Mouse (Mus musculus) right cerebral cortex, postnatal 25 days (tissue): ENCODE measurements around the gene Tmem131.
"Not testable (repeated sequence)": the region's sequence is repeated elsewhere in the genome, so short reads cannot be mapped to it uniquely, and the experiment has no call there.

Experiments used
- DNase-seq: peaks from one replicate; pipeline ENCODE4 v3.0.0; 2022

Tmem131 gene

DNA sequence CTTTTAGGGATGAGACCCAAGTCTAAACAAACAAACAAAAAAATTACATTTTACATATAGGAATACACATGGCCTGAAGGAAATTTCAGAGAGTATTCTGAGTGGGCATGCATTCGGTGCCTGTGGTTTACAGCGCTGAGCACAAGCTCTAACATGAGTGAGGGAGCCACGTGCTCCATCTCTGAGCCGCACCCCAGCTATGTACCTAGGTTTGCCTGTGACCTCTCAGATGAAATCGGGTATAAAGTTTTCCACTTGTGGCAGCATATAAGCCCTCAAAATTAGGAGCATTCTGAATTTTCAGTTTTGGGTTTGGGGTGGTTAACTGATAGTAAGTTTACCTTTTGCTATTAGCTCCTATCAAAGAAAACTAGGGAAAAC, 28.3 kb downstream of the Tmem131 start:
- no peak for DNase-seq

GRCm38 (mm10) chr1:36914455-36915199, 28.8 kb downstream of the Tmem131 start:
- no peak for DNase-seq

- DNase-seq = no peak
Observed at GRCm38 (mm10) chr1:36913806-36914205, 29.7 kb downstream of the Tmem131 start.

DNA sequence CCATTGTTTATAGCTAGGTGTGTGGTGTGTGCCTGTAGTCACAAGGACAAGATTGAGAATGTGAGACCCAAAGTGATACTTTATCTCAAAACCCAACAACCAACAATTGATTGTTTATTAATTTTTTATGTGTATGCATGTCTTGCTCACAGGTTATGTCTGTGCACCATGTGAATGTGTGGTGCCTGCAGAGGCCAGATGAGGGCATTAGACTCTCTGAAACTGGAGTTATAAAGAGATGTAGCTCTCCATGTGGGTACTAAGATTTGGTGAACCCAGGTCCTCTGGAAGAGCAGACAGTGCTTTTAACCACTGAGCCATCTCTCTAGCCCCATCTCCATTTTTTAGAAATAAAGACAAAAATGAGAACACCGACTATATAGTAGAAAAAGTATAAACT, 31.2 kb downstream of the Tmem131 start:
- no peak for DNase-seq

DNA sequence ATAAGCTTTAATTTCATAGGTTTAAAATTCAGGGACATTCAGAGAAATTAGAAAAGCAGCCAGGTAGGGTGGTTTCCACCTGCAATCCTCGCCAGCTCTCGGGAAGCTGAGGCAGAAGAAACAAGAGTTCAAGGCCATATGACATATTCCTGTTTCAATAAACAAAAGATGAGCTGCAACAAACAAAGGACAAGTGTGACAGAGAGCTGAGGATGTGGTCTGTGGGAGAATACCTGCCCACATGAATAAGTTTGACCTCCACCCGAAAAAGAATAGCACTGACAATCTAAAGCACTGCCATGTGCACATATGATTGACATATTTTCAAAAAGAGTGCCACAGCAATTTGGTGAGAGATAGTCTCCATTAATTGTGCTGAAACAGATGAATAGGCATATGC, 31.9 kb downstream of the Tmem131 start:
- no peak for DNase-seq

- no peak for DNase-seq
Observed at GRCm38 (mm10) chr1:36910397-36910796, 33.1 kb downstream of the Tmem131 start.

DNA sequence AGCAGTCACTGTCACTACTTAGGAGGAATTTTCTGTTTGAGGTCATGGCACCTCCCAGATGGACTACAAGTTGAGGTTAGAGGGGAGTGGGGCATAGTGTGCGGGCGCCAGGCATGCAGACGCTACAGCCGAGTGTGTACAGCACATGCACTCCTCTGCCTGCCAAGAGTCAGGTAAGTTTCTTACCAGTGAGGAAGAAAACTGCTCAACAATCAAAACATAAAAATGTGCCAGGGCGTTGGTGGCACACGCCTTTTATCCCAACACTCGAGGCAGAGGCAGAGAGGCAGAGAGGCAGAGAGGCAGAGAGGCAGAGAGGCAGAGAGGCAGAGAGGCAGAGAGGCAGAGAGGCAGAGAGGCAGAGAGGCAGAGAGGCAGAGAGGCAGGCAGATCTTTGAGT, 33.5 kb downstream of the Tmem131 start:
- DNase-seq = not testable (repeated sequence)

DNA sequence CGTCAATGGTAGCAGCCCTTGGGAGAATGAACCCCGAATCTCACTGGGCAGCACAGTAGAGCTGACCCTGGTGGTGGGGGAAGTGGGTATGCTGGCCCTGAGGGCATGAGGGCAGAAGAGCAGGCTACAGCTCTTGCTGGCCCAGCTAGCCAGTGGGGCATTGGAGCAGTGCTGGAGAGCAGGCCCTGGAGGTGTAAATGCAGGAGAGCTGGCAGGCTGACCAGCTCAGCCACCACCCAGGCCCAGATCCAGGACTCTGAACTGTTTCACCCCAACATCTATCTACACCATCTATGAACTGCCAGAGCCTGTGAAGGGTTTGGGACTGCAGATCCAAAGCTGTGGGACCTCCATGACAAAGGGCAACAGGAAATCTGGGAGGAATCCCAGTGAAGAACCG, 38.2 kb downstream of the Tmem131 start:
- no peak for DNase-seq

DNA sequence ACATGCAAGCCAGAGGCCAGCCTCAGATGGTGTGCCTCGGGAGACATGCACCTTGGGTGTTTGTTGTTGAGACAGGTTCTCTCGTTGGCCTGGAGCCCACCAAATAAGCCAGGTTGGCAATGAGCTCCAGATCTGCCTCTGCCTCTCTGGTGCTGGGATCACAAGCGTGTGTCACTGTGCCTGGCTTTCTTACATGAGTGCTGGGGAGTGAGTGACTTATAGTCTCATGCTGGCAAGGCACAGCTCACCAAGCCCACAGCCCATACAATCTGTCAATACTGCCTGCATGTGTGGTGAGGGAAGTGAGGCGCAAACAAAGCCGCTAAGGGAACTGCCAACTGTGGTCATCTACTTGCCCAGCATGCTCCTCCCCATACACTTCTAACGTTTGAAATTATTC, 39.0 kb downstream of the Tmem131 start:
- DNase-seq = no peak

DNA sequence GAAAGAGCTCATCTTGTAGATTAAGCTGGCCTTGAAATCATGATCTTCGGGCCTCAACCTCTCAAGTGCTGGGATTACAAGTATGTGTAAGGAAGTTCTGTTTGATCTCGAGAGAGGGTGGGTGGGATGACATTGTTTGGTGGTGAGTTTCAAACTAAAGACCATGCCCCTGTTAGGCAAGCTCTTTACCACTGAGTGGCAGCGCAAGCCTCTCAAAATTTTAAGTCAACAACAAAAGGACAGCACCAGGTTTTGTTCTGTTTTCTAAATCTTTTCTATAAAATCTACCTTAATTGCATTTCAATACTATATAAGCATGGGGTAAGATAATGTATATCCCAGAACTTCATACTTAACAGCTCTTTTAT, 39.4 kb downstream of the Tmem131 start:
- DNase-seq = no peak

GRCm38 (mm10) chr1:36903376-36904083, 39.9 kb downstream of the Tmem131 start:
- no peak for DNase-seq

GRCm38 (mm10) chr1:36902533-36903315, 40.7 kb downstream of the Tmem131 start:
- DNase-seq = no peak

DNA sequence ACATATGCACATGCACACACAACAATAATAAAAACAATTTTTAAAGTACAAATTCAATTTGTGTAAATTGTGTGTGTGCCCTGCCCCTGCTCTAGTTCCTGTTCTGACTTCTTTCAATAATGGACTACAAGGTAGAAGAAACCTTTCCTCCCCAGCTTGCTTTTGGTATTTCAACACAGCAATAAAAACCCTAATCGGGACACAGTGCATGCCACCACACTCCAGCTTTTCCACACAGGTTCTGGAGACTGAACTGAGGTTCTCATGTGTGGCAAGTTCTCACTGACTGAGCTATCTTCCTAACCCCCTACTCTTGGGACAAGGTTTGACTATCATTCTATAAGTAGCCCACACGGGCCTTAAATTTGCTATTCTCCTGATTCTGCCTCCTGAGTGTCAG, 43.8 kb downstream of the Tmem131 start:
- DNase-seq = no peak

DNA sequence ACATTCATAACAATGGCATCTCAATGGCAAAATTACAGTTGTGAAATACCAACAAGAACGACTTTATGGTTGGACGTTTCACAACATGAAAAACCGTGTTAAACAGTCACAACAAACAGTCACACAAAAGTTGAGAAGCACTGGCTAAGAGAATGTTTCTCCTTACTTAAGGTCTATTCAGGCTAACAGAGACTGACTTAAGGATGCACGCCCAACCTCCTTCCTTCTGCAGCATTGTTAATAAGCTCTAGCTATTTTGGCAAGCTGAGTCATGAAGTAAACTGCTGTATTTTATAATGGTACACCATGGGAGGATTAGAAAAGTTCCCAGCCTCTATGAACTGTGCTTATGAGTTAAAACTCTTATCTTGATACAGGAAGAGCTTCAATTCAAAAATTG, 47.0 kb downstream of the Tmem131 start:
- no peak for DNase-seq

DNA sequence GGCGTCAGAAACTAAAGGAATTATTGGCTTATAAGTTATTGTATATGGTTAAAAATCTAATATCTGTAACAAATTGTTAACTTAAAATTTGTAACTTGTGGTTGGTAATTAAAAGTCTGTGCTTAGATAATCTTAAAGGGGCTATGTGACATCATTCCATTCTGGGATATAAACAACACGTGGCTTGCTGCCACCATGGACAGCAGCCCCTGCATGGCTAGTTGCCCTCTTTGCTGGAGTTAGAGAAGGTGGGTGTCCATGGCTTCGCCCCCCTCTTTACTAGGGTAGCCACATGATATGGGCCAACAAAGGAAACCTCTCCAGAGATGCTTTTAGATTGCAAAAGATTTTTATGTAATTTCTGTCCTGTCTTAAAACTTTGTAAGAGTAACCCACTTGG, 48.0 kb downstream of the Tmem131 start:
- DNase-seq = no peak

DNA sequence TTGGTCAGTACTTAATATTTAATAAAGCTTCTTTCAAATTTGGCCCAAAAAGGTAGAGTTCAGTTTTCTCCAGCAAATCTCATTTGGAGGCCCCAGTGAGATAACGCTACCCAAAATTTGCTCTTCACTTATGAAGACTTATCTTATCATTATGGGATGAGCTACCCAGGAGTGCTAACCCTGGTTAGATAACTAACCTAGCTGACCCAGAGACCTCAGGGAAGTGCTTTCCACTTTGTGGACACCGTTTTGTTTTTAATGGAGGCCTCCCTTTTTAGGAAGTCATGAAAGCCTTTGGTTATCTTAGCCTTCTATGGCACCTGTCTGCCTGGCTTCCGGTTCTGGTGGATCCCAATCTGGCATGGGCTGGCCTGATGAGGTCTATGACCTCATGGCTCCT, 49.3 kb downstream of the Tmem131 start:
- no peak for DNase-seq

- DNase-seq = not testable (repeated sequence)
Observed at GRCm38 (mm10) chr1:36893720-36894119, 49.7 kb downstream of the Tmem131 start.

DNA sequence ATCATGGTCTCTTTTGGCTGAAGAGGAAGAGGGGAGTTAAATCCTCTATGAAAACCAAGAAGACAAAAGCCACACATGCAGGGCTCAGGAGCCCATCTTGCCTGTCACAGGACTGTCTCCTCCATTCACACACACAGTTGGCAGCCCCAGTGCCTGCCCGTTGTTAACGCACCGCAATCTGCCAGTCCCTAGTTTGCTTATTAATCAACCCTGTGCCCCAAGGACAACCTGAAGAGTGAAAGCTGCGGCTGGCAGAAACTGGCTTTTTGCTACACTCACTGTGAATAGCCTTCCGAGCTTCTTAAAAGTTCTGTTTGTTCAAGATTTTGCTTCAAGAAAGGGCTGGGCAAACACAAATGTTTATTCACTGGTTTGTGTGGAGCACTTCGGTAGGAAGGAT, 50.3 kb downstream of the Tmem131 start:
- DNase-seq = no peak

DNA sequence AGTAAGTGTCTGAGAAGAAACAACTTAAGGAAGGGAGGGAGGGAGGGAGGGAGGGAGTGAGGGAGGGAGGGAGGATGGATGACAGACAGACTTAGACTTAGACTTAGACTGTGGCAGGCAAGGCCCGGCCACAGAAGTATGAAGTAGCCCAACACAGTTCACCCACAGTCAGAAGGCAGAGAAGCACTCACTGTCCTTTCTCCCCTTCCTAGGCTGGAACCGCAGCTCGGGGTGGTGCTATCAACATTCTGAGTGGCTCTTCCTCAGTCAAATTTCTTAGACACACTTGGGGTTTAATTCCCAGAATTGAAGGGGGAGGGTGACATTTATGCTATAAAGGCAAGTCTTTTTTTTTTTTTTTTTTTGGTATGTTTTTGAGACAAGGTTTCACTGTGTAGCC, 51.0 kb downstream of the Tmem131 start:
- DNase-seq = no peak

DNA sequence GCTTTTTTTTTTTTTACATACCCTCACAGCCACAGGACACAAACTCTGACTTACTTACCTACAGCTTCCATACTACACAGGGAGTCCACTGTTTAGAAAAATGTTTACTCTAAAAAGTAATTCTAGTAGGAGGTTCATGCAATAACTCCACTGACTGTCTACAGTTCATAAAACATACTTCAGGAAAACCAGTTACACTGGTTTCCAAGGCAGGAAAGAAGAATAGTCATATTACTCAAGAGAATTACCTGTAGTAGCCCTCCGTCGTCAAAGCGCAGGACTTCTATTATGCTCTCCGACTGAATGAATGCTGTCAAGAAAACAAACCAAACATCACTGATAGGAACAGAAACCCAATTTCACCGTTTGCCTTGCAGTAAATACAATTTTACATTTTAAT, 54.5 kb downstream of the Tmem131 start:
- no peak for DNase-seq

DNA sequence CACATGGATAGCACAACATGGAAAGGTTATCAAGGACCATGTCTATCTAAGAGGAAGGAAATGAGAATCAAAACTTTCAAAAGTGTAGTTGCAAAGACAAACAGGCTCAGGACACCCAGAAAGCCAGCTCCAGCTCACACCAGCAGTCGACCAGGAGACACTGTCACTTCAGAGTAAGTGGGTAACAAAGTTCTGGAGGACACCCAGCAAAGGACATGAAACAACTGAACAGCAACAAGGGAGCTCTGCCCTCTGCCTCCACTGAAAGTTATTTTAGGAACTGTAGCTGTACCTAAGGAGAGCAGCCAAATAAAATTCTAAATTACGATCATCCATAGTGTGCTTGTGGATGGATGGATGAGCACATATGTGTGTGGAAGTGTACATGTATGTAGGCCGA, 56.3 kb downstream of the Tmem131 start:
- no peak for DNase-seq

DNA sequence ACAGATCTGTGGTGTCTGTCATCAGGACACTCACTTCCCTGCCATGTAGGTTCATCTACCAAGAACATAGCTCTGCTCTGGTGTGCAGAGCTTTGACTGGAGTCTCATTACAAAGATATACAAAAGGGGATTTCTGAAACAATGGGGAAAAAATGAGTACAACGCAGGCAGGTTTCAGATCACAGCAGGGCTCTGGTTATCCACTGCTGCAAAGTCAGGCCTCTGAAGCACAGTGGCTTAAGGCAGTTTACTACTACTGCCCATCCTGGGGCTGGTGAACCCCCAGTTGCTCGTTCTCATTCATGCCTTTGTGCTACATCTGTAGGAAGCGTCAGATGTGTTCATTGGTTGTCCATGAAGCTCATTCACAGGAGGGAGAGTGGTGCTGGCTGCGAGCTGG, 57.0 kb downstream of the Tmem131 start:
- no peak for DNase-seq

DNA sequence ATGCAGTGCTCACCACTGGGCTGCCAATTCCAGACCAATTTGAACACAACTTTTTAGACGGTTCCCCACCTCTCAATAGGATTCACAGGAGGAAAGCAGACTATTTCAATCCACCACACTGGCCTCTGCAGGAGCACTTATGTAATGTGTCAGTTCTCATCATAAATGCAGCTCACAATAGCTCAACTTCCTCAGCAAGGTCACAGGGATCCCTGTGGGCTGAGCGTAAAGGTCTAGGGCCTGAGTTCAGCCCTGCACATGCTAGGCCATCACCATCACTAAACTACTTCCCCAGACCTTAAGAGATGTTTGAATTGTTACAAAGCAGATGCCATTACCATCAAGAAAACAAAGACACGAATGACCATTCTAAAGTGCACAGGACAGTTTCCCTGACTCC, 58.9 kb downstream of the Tmem131 start:
- DNase-seq = no peak

DNA sequence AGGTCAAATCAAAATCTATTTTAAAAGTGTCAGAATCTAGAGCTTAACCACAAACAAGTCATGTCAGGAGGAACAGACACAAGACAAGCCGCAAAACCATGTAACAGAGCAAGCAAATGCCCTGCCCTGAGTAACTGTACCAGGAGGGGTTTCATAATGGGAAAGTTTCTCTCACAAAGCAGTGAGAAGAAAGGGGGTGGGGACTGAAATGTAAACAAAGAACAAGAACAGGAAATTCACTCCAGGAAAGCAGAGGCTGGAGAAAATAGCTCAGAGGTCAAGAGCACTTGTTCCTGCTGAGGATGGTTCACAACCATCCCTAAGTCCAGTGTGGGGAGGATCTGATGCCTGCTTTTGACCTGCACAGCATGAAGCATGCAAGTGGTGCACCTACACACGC, 59.7 kb downstream of the Tmem131 start:
- DNase-seq = no peak
